Mouse (Mus musculus) midbrain, embryonic 10.5 days (tissue): ENCODE measurements around the gene E2f8. TPM values are rescaled to one million over a fixed set of nuclear protein-coding genes. Genes with fewer than 3 reads are reported as not detected.

Experiments
- DNase-seq: peaks from one replicate; pipeline ENCODE4 v3.0.0-alpha.2; 2017; ENCODE audit warnings: low spot score
- H3K27ac ChIP-seq: fragments of 300-500 bp; sonication (generic); replicated peaks from 2 replicates; pipeline ENCODE4 v1.5.1; 2016; ENCODE audit warnings: mild to moderate bottlenecking
- H3K27me3 ChIP-seq: fragments of 300-500 bp; sonication (generic); 2 replicates; pipeline ENCODE4 v1.6.1; 2016; ENCODE audit warnings: low read depth, mild to moderate bottlenecking; ENCODE audit not compliant: poor library complexity, severe bottlenecking
- H3K36me3 ChIP-seq: fragments of 300-500 bp; sonication (generic); 2 replicates; pipeline ENCODE4 v1.6.1; 2016; ENCODE audit warnings: mild to moderate bottlenecking, moderate library complexity
- H3K4me1 ChIP-seq: fragments of 300-500 bp; sonication (generic); 2 replicates; pipeline ENCODE4 v1.6.1; 2016
- H3K4me3 ChIP-seq: fragments of 300-500 bp; sonication (generic); 2 replicates; pipeline ENCODE4 v1.5.1; 2016; ENCODE audit warnings: mild to moderate bottlenecking, moderate library complexity
- H3K9me3 ChIP-seq: fragments of 300-500 bp; sonication (generic); replicated peaks from 2 replicates; pipeline ENCODE4 v1.6.1; 2016; ENCODE audit warnings: mild to moderate bottlenecking
- WGBS: fragments of 180-500 bp; shearing (Covaris S2); methylation state at CpG from one replicate; pipeline ENCODE4 v1.1.7; 2016; 5-methylcytosine and 5-hydroxymethylcytosine counted together
- polyA plus RNA-seq: library from polyadenylated mRNA; unstranded; fragments of >200 nt; fragmentation: Nextera tagmentation; extraction: Ambion mirVana; gene quantifications from 2 replicates; pipeline ENCODE4 v1.2.1, GENCODE M21; 2016

Gene E2f8
- polyA plus RNA-seq, 1 experiment from 2014 or later, result 17.1 TPM

DNA sequence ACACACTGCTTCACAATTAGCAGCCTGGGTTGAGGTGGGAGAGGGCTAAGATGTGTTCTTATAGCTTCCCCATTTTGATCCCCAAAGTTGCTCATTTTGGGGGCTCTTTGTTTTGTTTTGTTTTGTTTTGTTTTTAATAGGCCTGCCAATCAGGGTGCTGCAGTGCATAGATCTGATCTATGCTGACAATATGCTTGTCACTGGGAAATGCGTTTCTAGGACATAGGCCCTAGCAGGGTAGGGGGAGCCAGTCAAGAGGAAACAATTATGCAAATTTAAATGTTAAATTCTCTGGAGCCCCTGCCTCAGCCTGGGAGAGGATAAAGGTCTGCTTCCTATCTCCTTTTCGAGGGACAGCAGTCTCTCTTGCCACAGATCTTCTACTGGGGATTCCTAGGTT lies 21.1 kb upstream of the E2f8 start:
- peak overlapping the region; percentile 66; the same call in 1 of the 2 replicates for H3K27ac ChIP-seq
- H3K4me3 ChIP-seq, result no peak overlapping the region
- peaks cover 49% of the 10 kb centered on the region for H3K4me1 ChIP-seq
- H3K36me3 ChIP-seq, result no peaks in the 10 kb centered on the region
- DNase-seq, result no peak
- 14% methylated on average over 2 of the region's 2 CpGs for WGBS
- H3K9me3 ChIP-seq, result no peaks in the 10 kb centered on the region
- H3K27me3 ChIP-seq, result peaks cover 56% of the 10 kb centered on the region

DNA sequence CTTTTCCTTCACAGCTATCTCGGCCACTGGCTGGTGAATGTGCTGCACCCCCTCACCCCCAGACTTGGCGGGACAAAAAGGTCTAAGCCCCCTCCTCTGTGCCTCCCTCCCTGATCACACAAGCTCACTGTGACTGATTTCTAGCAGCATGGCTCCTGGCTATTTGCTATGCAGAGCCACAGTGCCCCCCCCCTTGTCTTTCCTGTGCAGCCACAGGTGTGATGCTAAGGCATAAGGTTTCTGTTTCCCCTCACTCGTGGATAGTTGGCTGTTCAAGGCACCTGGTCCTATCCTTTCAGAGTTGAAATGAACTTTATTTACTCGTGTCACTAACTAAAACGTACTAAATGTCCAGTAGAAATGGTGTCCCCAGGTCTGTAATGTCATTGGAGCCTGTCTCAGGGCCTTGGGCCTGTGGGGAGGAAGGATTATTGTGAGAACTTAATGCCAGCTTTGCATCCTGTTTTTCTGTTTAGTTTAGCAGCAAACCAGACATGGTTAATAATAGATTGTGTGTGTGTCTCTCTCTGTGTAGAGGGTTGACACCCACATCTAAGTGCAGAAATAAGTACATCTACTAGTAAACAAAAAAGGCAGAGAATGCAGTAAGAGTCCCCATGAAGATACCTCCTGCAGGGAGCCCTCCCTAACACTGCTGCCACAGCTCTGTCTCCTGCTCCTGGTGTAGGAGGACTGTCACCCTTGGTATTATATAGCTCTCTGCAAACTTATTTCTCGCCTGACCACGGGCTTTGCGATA lies 19.2 kb upstream of the E2f8 start:
- Histone ChIP-seq H3K9me3 (no peaks in the 10 kb centered on the region), H3K4me1 (peaks cover 58% of the 10 kb centered on the region), H3K4me3 (no peak overlapping the region), H3K27ac (0 out of 2 replicates have a peak overlapping the region, but pooled peaks have one; percentile 30), H3K36me3 (no peaks in the 10 kb centered on the region), H3K27me3 (peaks cover 60% of the 10 kb centered on the region)
- 73% methylated on average over 8 of the region's 8 CpGs for WGBS
- no peak for DNase-seq

GRCm38 (mm10) chr7:48898416-48898815 lies 17.0 kb upstream of the E2f8 start:
- Histone ChIP-seq H3K4me1 (peaks cover 64% of the 10 kb centered on the region), H3K9me3 (no peaks in the 10 kb centered on the region), H3K27ac (no peak overlapping the region; the same call in 1 of the 2 replicates), H3K4me3 (no peak overlapping the region), H3K27me3 (peaks cover 72% of the 10 kb centered on the region), H3K36me3 (no peaks in the 10 kb centered on the region)
- WGBS, result 74% methylated on average over 9 of the region's 9 CpGs
- no peak for DNase-seq

DNA sequence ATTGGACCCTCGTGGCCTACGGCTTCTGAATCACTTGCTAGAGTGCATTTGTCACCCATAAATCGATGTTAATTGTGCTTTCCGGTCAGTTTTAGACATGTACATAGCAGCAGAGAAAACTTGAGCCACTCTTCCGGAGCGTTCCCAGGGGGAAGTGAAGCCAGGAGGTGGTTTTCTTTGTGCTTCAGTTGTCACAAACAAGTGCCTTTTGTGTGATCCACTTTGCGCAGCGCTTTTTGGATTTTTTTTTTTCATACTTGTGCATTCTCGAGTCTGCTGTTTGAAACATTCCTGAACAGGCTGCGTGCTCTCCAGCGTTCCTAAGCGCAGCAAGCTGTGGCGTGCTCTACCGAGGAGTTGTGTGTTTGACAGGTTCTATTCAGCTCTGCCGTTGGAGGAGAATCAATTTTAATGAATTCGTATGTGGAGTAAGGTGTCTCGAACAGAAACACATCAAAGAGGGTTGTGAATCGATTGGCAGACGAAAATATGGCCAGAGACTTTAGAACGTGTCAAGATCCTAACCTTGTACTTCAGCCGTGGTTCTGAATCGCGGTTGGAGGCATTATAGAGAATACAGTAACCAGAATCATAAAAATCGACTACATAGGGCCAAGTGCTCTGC lies 16.3 kb upstream of the E2f8 start:
- no peak for DNase-seq
- Histone ChIP-seq H3K4me3 (no peak overlapping the region), H3K4me1 (peaks cover 64% of the 10 kb centered on the region), H3K27me3 (peaks cover 80% of the 10 kb centered on the region), H3K9me3 (no peaks in the 10 kb centered on the region), H3K36me3 (no peaks in the 10 kb centered on the region), H3K27ac (peak overlapping the region; percentile 72)
- 58% methylated on average over 24 of the region's 24 CpGs for WGBS

DNA sequence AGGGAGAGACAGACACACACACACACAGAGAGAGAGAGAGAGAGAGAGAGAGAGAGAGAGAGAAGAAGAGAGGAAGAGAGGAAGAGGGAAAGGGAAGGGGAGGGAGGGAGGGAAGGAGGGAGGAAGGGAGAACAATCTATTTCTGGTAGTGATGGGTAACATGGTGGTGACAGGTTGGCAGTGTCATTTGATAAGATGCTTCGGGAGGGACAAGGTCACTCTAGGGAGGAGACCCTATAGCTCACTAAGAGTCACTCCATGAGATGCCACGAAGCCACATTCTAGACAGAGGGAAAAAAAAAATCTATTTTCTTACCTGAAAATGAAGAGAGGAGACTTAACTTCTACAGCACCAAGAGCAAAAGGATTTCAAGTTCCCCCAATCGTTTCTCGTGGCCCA lies 14.7 kb upstream of the E2f8 start:
- Histone ChIP-seq H3K36me3 (no peaks in the 10 kb centered on the region), H3K27ac (peak overlapping the region; percentile 49; the same call in 1 of the 2 replicates), H3K4me3 (no peak overlapping the region), H3K27me3 (peaks cover 85% of the 10 kb centered on the region), H3K4me1 (peaks cover 61% of the 10 kb centered on the region), H3K9me3 (no peaks in the 10 kb centered on the region)
- DNase-seq, result no peak
- 87% methylated on average over 4 of the region's 4 CpGs for WGBS

- H3K27me3 ChIP-seq, result peaks cover 86% of the 10 kb centered on the region
- H3K9me3 ChIP-seq, result no peaks in the 10 kb centered on the region
- no peaks in the 10 kb centered on the region for H3K36me3 ChIP-seq
- DNase-seq, result no peak
- H3K4me3 ChIP-seq, result no peak overlapping the region
- peaks cover 63% of the 10 kb centered on the region for H3K4me1 ChIP-seq
- WGBS, result 91% methylated on average over 4 of the region's 4 CpGs
- peak overlapping the region; percentile 49; the same call in 1 of the 2 replicates for H3K27ac ChIP-seq
Observed at GRCm38 (mm10) chr7:48895475-48895874, 14.1 kb upstream of the E2f8 start.

DNA sequence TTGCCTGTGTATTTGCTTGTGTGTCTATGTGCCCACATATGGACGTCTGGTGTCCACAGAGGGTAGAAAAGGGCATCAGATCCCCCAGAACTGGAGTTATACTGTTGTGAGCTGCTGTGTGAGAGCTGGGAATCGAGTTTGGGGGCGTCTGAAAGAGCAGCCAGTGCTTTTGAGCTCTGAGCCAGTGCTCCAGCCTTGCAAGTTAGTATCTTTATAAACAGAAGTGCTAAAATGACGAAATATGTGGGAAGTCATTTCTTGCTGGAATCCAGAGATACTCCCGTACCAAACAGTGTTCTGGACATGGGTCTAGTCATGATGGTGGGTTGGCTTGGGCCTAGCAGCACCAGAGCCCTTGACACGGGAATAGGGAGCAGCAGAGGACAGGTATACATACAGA lies 13.4 kb upstream of the E2f8 start:
- no peaks in the 10 kb centered on the region for H3K9me3 ChIP-seq
- WGBS, result 77% methylated on average over 6 of the region's 6 CpGs
- no peaks in the 10 kb centered on the region for H3K36me3 ChIP-seq
- peaks cover 86% of the 10 kb centered on the region for H3K27me3 ChIP-seq
- no peak for DNase-seq
- peak overlapping the region; percentile 49 for H3K27ac ChIP-seq
- H3K4me1 ChIP-seq, result peaks cover 61% of the 10 kb centered on the region
- H3K4me3 ChIP-seq, result no peak overlapping the region

- Histone ChIP-seq H3K27me3 (peaks cover 84% of the 10 kb centered on the region), H3K27ac (no peak overlapping the region)
- 1% methylated on average over 6 of the region's 6 CpGs for WGBS
Observed at GRCm38 (mm10) chr7:48894152-48894551, 12.8 kb upstream of the E2f8 start.

DNA sequence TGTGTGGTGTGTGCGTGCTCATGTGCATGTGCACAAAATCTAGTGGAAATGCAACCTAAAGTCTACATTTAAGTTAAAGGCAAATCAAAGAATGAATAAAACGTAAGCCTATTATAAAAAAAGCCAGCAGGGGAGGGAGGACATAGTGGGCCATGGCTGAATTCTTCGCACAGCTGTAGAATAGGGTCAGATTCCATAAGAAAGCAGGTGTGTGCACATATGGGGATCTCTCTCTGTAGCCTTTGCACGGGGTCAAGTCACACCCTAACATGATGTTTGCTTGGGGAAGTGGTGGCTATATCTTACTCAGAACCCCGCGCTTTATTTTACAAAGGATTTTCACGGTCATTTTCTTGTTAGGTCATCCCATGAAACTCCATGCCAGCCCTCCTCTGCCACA lies 11.7 kb upstream of the E2f8 start:
- WGBS, result 90% methylated on average over 7 of the region's 7 CpGs
- Histone ChIP-seq H3K4me1 (peaks cover 61% of the 10 kb centered on the region), H3K4me3 (no peak overlapping the region), H3K27me3 (peaks cover 83% of the 10 kb centered on the region), H3K9me3 (no peaks in the 10 kb centered on the region), H3K36me3 (no peaks in the 10 kb centered on the region), H3K27ac (no peak overlapping the region)
- DNase-seq, result no peak

More at GRCm38 (mm10) chr7:48894152-48894551, 12.8 kb upstream of the E2f8 start:
- H3K36me3 ChIP-seq, result no peaks in the 10 kb centered on the region
- no peak overlapping the region for H3K4me3 ChIP-seq
- DNase-seq, result peak; percentile 72
- H3K9me3 ChIP-seq, result no peaks in the 10 kb centered on the region
- H3K4me1 ChIP-seq, result peaks cover 61% of the 10 kb centered on the region

DNA sequence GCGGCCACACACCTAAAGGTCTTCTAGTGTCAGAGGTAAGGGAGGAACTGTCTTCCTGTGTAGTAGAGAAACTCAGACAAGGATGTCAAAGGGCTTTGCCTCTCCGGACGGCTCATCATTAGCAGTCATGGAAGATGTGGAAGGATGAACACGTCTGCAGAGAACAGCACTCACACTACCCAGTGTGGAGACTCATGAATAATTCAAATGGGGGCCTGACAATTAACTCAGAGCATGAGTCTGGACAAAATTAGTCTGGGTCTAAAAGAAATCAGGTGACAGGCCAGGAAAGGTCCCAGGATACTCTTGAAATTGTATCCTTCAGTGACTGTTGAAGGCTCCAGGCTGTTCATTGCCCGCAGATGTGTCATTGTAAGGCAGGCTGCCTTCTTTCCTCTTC lies 9.6 kb upstream of the E2f8 start:
- Histone ChIP-seq H3K4me3 (no peak overlapping the region), H3K27ac (0 out of 2 replicates have a peak overlapping the region, but pooled peaks have one; percentile 64), H3K9me3 (no peaks in the 10 kb centered on the region), H3K27me3 (peaks cover 86% of the 10 kb centered on the region), H3K36me3 (no peaks in the 10 kb centered on the region), H3K4me1 (peaks cover 57% of the 10 kb centered on the region)
- no peak for DNase-seq
- 63% methylated on average over 5 of the region's 5 CpGs for WGBS

GRCm38 (mm10) chr7:48888751-48889150 lies 7.4 kb upstream of the E2f8 start:
- peaks cover 90% of the 10 kb centered on the region for H3K27me3 ChIP-seq

DNA sequence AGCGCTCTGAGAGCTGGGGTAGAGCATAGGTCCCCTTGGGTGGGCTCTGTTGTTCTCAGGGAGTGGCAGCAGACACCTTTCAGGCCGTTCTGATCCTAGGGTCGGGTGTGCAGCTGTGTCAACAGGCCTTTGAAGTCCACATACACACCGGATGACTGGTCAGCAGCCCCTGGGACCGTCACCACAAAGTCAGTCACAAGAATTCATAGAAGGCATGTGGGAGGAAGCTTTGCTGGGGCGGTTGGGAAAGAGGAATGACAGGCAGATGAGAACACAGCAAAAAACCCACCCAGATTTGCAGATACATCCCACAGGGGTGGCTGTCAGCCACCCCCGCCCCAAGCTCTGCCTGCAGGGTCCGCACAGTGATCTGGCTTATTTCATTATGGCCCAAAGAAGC lies 6.6 kb upstream of the E2f8 start:
- H3K36me3 ChIP-seq, result no peaks in the 10 kb centered on the region
- no peak overlapping the region for H3K4me3 ChIP-seq
- H3K27ac ChIP-seq, result peak overlapping the region; percentile 38
- peaks cover 90% of the 10 kb centered on the region for H3K27me3 ChIP-seq
- no peak for DNase-seq
- H3K9me3 ChIP-seq, result no peaks in the 10 kb centered on the region
- peaks cover 47% of the 10 kb centered on the region for H3K4me1 ChIP-seq
- WGBS, result 45% methylated on average over 8 of the region's 8 CpGs

More at GRCm38 (mm10) chr7:48888751-48889150, 7.4 kb upstream of the E2f8 start:
- H3K4me1 ChIP-seq, result peaks cover 51% of the 10 kb centered on the region
- H3K27ac ChIP-seq, result peak overlapping the region; percentile 38
- H3K9me3 ChIP-seq, result no peaks in the 10 kb centered on the region
- H3K4me3 ChIP-seq, result no peak overlapping the region
- 78% methylated on average over 2 of the region's 2 CpGs for WGBS
- no peaks in the 10 kb centered on the region for H3K36me3 ChIP-seq
- no peak for DNase-seq

DNA sequence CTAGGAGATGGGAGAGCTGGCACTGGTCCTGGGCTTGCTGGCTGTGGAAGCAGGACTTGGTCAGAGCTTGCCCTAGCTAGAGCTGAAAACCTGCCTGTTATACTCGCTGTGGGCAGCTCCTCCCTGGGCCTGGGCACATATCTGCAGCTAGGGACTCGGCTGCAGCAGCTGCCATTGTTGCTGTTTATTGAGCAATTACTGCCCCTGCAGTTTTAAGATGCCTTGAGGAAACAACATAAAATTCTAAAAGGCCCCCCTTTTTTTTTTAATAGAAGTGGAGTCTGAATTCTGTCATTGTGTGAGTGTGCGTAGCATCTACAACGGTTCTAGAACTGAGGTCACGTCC lies 2.8 kb upstream of the E2f8 start:
- WGBS, result 78% methylated on average over 5 of the region's 5 CpGs
- Histone ChIP-seq H3K4me1 (peaks cover 50% of the 10 kb centered on the region), H3K27me3 (peaks cover 72% of the 10 kb centered on the region), H3K4me3 (no peak overlapping the region), H3K27ac (no peak overlapping the region), H3K9me3 (no peaks in the 10 kb centered on the region), H3K36me3 (peaks cover under 1% of the 10 kb centered on the region; the same call in 1 of the 2 replicates)
- no peak for DNase-seq
